Mouse (Mus musculus) CH12.LX (cell line): ENCODE measurements at regions not wholly inside any gene's neighbourhood (a gene's known extent, or its start where the extent isn't known, plus 50 kb on each side); places are given as distances from the start of the nearest gene placed in this dataset.

Experiments used
- CHD1 ChIP-seq: IDR thresholded peaks from 2 replicates; pipeline ENCODE4 v1.6.1; 2012; ENCODE audit warnings: low read depth, low read length, improper control_type of control experiment, inconsistent platforms
- CTCF ChIP-seq, 2 experiments: IDR thresholded peaks in 1 of 2; conservative IDR thresholded peaks in 1 of 2; 2 replicates each; pipeline ENCODE4 v1.5.1; 2011 to 2012; ENCODE audit warnings: low read depth in 2 of 2, low read length in 2 of 2, improper control_type of control experiment in 1 of 2, inconsistent platforms in 1 of 2, mild to moderate bottlenecking in 1 of 2, moderate library complexity in 1 of 2
- E2F4 ChIP-seq: IDR thresholded peaks from 2 replicates; pipeline ENCODE4 v1.6.1; 2011; ENCODE audit warnings: low read depth, low read length, improper control_type of control experiment; ENCODE audit not compliant: insufficient replicate concordance
- EP300 ChIP-seq: IDR thresholded peaks from 2 replicates; pipeline ENCODE4 v1.6.1; 2011; ENCODE audit warnings: low read length, improper control_type of control experiment
- JUN ChIP-seq: IDR thresholded peaks from 2 replicates; pipeline ENCODE4 v1.6.1; 2011; ENCODE audit warnings: low read depth, mild to moderate bottlenecking, low read length, improper control_type of control experiment, moderate library complexity; ENCODE audit not compliant: insufficient read depth
- MAZ ChIP-seq: IDR thresholded peaks from 2 replicates; pipeline ENCODE4 v1.6.1; 2012; ENCODE audit warnings: low read depth, mild to moderate bottlenecking, inconsistent platforms, low read length, improper control_type of control experiment, moderate library complexity
- POLR2A ChIP-seq: IDR thresholded peaks from 2 replicates; pipeline ENCODE4 v1.6.1; 2011; ENCODE audit warnings: low read depth, mild to moderate bottlenecking, improper control_type of control experiment, low read length
- POLR2AphosphoS2 ChIP-seq: IDR thresholded peaks from 2 replicates; pipeline ENCODE4 v1.6.1; 2011; ENCODE audit warnings: low read depth, low read length, improper control_type of control experiment
- RCOR1 ChIP-seq: conservative IDR thresholded peaks from 2 replicates; pipeline ENCODE4 v1.6.1; 2012; ENCODE audit warnings: low read depth, mild to moderate bottlenecking, inconsistent platforms, low read length, improper control_type of control experiment
- SMC3 ChIP-seq: IDR thresholded peaks from 2 replicates; pipeline ENCODE4 v1.6.1; 2011; ENCODE audit warnings: low read depth, low read length, improper control_type of control experiment
- UBTF ChIP-seq: IDR thresholded peaks from 2 replicates; pipeline ENCODE4 v1.6.1; 2012; ENCODE audit warnings: low read depth, mild to moderate bottlenecking, inconsistent platforms, low read length, improper control_type of control experiment, moderate library complexity
- ZC3H11A ChIP-seq: IDR thresholded peaks from 2 replicates; pipeline ENCODE4 v1.6.1; 2012; ENCODE audit warnings: low read depth, mild to moderate bottlenecking, inconsistent platforms, low read length, improper control_type of control experiment
- ZMIZ1 ChIP-seq: IDR thresholded peaks from 2 replicates; pipeline ENCODE4 v1.6.1; 2012; ENCODE audit warnings: low read depth, mild to moderate bottlenecking, inconsistent platforms, low read length, improper control_type of control experiment
- ZNF384 ChIP-seq: IDR thresholded peaks from 2 replicates; pipeline ENCODE4 v1.6.1; 2012; ENCODE audit warnings: low read depth, low read length, improper control_type of control experiment, inconsistent platforms

DNA sequence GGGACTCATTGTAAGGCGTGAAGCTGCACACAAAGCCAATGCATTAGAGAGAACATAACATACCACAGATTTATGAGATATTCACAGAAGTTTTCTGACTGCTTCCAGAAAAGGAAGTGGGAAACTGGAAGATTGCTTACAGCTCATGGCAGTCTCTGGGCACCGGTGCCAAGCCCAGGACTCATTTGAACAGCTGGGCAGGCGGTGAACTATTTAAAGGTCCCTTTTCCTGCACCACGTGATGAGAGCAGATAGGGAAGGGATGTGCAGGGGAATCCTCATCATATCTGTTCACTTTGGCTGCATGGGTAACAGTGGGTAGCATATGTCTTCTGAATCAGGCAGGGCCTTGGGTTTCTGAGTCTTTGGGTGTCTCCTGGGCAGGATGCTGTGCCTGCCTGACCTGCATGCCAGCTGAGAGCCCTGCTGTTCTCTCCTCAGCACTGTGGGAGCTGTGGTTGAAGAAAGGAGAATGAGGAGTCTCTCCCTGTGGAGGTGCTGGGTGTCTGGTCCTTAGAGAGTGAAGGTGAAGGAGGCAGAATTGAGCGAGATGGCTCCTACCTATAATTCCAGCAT is 123.5 kb downstream of the Cyld start:
- no peak for TF ChIP-seq ZMIZ1
- TF ChIP-seq CHD1 = no peak
- TF ChIP-seq POLR2AphosphoS2 = no peak
- no peak for TF ChIP-seq CTCF (conservative IDR thresholded peaks at IDR 0.05 in 1 of 2, IDR thresholded peaks at IDR 0.05 in 1 of 2; ENCODE audit: low read depth in 2 of 2, low read length in 2 of 2)
- no peak for TF ChIP-seq RCOR1
- TF ChIP-seq SMC3 = no peak
- TF ChIP-seq ZC3H11A = no peak
- TF ChIP-seq POLR2A = no peak
- no peak for TF ChIP-seq UBTF
- no peak for TF ChIP-seq EP300
- TF ChIP-seq ZNF384 = no peak
- no peak for TF ChIP-seq E2F4
- no peak for TF ChIP-seq MAZ
- no peak for TF ChIP-seq JUN
